Mouse (Mus musculus): ENCODE measurements at regions not wholly inside any gene's neighbourhood (a gene's known extent, or its start where the extent isn't known, plus 50 kb on each side); places are given as distances from the start of the nearest gene placed in this dataset.

DNA sequence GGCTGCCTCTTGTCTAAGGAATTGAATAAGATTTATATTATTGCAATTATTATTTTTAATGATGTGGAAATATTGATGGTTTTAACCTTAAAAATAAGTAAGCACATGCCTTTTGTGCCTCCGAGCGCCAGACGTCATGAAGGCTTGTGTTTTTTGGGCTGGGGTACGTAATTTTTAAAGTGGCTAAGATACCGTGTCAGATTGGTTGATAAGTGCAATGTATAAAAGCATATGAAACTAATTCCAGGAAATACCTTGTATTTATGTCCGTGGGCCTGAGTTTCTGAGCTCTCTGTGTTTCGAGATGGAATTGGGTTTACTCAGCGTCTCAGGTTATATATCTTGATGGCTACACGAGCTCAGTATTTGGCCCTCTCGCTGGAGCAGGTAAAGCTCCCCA is 414.7 kb downstream of the Med13l start:
- no peak for DNase-seq

DNA sequence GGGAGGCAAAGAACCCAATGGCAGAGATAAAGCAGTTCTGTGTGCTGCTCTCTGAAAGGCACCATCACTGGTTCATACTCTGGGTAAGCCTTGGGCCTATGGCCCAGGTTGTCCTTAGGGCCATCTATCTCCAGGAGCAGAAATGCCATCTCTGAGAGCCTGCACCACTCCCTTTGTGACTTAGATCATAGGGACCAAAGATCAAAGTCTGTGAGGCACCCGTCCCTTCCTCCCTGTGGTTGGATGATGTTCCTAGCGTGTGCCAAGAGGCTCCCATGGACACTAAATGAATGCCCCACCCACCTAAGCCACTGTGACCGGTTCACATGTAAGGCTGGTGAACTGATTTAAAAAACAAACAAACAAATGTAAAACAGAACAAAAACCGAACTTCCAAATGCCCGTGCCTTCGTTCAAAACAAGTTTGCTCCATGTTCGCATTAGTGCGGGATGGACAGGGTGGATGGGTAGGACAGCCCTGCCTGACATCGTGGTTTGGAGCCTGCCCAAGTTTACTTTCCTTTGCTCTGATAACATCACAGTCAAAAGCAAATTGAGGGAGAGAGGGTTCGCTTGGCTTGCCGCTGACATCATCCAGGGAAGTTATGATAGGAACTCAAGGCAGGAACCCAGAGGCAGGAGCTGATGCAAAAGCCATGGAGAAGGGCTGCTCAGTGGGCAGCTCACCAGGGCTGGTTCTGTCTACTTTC is 418.6 kb downstream of the Med13l start:
- DNase-seq, result no peak

DNA sequence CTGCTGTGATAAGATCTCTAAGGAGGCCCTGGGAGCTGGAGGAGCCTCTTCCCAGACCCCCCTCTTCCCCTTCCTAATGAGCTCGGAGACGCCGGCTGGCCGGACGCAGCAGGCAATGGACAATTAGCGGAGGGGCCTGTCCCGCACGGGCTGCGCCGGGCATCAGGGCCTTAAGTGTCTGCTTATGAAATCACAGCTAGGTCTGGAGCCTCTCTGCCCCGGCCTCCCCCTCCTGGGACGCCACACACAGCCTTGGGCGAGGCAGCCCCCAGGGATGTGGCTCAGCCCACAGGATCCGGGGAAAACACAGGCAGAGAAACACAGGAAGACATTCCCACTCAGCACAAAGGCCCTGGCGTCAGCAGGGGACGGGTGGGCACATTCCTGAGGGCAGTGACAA is 420.6 kb downstream of the Med13l start:
- DNase-seq, result peak; percentile 53

DNA sequence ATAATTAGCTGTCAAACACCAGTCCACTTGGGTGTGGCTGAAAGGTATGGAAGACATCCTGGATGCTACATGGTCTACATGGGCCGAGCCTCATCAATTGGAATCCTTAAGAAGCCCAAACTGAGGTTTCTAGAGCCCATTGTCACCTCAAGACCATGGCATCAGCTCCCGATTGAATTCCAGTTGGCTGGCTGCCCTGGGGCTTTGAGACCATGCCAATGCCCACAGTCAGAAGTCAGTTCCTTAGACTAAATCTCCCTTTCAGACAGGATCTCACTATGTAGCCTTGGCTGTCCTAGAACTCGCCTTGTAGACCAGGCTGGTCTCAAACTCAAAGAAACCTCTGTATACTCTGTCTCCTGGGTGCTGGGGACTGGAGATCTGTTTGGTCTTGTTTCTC is 423.8 kb downstream of the Med13l start:
- no peak for DNase-seq

DNA sequence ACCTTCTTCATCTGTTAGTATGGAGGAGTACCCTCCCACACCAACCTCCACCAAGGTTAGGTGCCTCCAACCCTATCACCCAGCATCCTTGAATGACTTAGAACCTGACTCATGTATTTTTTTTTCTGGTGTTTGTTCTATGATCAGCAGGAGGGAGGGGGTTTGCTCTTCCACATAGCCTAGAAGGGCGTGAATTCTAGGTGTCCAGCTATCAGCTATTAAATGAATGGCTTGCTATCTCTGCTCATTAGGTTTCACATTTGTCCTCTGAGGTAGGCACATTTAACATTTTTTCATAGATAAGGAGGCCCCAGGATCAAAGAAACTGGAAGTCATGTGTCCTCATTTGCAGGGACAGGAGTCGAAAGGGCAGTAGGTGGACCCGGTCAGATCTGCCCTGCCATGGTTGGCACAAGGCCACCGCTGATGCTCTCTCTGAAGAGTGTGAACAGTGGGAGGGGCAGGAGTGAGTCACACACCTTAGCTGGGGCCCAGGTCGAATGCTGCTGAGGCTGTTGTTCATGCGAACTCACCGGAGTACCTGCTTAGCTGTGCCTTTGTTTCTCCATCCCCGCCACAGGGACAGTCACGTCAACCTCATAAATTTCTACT is 424.4 kb downstream of the Med13l start:
- no peak for DNase-seq

DNA sequence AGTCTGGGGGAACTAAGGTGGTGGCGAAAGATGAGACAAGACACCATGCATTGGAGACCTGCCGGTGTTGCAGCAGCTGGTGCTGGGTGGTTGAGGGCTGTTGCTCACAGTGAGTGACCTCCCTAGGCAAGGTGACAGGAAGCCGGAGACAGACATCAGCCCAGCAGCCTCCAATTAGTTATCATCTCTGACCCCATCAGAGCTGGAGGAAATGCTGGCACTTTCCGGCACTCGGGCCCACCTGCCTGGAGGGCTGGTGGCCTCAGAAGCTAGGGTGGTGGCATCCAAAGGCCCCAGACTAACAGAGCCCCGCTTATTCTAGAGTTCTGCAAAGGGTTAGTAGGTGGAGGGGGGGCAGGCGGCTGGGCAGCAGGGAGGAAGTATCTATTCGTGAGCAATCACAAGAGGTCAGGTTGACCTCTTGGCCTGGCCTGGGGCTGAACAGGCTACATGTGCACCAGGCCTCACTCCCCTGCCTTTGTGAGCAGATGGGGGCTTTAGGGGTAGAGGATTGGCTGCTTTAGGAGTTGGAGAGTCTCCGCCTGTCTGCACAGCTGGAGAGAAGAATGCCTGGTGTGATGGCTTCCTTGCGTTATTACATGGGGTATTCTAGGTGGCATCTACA is 427.0 kb downstream of the Med13l start:
- no peak for DNase-seq

DNA sequence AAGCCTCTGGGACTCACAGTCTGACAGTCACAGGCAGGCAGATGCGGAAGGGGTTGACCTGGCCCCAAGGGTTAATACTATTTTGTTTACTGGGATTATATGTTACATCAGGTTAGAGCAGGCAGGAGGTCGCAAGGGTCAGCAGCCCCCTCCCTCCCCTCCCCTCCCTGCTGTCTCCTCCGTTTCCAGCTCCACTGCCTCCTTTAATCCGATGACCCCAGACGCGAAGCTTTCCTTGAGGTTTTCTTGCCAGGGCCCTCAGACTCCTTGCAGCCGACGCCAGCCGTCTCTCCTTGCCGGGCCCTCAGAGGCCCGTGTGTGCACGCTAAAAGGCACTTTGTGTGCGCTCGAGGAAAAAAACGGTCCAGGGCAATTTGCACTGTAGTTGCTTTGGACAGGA is 438.6 kb downstream of the Med13l start:
- DNase-seq, result no peak

DNA sequence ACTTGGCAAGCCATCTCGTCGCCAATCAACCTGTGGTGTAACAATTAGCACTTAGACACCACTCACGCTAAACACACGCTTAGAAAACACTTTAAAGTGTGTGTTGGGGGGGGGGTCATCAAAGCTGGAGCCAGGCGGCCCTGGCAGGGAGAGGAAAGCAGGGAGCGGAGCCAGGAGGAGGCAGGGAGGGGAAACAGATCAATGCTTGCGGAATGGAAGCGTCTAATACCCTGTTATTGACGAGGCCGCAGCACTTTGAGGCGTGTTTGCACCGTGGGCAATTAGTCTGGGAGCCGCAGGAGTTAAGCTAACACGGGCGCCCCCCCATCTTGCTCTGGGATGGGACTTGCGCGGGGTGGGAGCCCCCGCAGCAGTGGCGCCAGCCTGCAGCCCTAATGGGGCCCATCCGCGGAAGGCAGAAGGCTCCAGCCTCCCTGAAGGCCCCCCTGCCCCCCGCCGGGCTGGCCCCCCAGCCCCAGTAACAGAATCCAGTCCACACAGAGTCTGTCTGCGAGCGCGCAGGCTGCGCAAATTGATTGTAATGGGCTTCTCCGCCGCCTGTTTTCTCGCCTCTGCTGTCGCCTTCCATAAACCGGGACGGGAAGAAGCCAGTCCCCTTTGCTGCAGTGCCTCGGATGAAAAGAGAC is 445.5 kb downstream of the Med13l start:
- DNase-seq, result no peak

DNA sequence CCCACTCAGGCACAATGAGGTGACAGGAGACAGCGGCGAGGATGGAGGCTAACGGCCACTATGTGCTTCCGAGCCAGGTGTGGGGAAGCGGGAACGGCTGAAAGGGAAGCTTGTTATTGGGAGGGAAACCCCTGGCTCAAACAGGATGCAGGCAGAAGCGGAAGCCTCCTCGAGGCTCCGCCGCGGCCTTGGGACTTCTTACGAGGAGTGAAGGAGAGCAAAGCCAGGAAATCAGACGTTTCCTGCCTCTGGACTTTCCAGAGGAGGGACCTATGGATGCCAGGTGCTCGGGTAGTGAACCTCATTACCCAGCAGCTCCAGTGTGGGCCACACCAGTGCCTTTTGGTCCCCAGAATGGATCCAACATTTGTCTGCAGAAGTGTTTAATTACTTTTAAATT is 449.6 kb downstream of the Med13l start:
- no peak for DNase-seq

DNA sequence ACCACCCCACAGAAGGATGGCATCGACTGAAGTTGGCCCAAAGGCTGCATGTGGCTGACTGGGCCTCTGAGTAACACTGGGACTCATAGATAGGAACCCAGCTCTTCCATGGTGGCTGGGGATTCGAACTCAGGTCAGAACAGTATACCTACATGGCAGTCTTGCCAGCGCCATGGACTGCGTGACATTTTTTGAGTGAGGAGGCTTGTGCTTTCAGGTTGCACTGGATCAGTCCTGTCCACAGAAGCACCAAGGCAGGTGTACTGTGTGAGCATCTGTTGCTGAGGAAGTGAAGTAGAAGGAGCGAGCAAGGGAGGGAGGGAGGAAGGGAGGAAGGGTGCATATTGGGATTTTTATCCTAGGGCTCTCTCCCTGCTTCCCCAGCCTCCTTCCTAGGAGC is 454.7 kb downstream of the Med13l start:
- DNase-seq, result no peak

DNA sequence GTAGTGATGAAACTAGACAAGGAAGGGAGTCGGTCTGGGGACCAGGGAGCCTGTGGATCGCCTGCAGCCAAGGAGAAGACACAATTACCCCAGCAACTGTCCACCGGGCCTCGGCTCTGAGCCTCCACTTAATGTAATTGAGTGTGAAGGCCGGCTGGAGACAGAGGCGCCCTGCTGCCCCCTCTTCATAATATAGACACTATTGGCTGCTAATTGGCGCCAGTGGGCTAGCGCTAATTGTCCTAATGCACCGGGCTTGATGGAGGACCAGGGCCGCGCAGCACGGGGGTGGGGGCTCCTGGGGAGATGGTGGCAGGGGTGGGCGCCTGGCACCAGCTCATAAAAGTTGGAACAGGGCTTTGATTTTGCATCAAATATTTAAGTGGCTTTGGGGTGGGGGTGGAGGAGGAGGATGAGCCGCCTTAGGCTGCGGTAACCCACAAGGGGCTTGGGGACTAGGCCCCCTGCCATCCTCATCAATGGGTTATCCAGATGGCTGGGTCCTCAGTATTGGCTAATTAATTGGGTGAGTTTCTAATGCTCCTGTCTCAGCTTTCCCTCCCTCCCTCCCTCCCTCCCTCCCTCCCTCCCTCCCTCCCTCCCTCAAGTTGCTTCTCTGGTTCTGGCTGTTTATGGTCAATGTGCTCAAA is 455.3 kb downstream of the Med13l start:
- no peak for DNase-seq

DNA sequence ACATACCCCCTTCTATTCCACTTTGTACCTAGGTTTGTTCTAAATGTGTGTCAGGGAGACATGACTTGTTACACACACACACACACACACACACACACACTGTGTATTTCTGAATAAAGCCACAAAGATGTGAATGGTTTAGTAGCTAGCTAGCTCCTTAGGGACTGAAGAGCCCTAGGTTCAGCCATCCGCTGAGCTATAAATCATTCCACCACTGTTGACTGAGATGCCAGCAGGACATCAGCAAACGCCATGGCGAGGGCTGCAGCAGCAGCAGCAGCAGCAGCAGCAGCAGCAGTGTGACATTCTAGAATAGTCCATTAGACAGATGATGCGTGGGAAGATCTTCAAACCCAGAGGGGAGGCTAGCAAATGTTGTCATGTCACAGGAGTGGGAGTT is 455.9 kb downstream of the Med13l start:
- DNase-seq, result no peak

DNA sequence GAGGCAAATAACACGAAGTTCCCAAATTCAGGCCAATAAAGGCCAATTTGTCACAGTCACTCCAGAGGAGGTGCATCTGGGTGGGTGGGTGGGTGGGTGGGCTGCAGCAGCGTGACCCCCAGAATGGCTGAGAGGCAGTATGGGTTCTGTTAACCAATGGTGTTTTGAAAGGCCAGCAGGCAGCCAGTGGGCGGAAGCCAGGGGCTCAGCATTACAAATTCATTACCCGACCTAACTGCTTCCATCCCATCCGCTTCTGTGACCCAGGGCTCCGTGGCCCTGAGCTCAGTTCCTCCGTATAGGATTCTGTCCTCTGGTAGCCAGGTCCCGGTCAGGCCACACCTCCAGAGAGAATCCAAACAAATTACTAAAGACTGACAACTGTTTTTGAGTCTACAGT is 463.5 kb downstream of the Med13l start:
- no peak for DNase-seq

DNA sequence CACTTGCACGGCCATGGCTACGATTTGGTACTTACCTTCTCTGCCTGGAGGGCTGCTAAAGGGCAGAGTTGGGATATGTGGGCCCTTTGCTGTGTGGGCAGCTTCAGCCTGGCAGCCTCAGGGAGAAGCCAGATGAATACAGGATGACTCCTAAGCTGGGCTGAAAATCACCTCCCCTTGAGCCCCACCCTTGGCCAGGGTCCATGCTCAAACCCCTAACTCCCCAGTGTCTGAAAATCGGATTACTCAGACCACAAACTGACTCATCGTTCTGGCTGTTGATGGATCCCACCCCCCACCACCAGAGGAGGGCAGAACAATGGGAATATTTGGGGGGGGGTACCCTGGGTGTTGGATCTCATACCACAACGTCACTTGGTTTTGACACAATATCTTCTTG is 471.6 kb downstream of the Med13l start:
- DNase-seq, result no peak

DNA sequence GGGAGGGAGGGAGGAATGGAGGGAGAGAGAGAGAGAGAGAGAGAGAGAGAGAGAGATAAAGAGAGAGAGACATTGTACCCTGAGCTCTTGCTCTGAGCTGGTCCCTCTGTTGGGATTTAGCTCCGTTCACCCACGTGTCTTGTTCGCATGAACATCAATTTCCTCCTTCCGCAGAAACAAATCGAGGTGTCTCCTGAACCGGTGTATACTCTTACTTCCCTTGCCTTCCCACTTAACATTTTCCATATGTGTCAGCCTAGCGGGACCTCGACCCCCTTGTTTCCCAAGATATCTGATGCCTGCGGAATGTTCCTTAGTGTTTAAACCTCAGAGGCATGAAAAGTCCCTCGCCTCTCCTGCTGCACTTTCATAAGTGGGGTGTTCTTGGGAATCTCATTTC is 484.1 kb downstream of the Med13l start:
- DNase-seq, result no peak

DNA sequence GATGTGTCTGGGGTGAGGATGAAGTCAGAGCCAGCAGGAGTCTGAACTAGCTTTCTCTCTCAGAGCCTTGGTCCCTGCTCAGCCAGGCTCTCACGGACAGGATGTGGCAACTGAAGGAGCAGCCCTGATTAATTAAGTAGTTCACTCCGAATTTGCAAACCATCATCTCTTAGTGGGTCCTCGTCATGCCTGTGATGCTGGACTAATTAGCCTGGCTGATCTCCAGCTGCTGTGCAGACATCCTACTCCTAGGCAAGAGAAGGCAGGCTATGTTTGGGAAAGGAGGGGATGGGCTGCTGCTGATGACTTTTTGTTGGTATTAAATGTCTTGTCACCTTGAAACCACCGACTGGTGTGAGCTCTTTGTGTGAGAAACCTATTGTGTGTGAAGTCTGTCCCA is 487.1 kb downstream of the Med13l start:
- DNase-seq, result no peak

DNA sequence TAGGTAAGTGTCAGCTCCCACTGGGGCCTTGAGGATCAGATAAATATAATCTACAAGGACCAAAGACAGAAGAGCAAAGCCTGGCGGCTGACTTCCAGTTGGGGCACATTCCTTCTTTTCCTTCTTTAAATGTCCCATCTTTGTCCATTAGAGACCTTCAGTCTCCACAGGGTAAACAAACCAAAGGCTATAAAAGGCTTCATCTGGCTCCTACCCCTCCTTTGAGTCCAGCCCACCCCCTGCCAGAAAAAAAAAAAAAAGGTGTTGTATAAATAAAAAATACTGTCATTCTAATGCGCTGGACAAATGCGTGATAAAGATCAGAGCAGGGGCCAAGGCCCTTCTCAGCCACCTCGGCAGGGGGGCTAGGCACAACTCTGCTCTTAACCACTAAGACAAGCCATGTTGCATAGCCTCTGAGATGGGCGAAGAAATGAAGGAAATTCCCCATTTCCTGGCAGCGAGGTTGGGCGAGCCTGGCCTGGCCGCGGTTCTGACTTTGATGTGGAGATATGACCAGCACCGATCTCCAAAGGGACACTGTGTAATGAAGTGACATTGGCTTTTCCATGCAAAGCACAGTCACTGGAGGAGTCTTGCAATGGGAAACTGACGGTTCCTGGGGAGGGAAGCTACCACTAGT is 492.0 kb downstream of the Med13l start:
- no peak for DNase-seq

DNA sequence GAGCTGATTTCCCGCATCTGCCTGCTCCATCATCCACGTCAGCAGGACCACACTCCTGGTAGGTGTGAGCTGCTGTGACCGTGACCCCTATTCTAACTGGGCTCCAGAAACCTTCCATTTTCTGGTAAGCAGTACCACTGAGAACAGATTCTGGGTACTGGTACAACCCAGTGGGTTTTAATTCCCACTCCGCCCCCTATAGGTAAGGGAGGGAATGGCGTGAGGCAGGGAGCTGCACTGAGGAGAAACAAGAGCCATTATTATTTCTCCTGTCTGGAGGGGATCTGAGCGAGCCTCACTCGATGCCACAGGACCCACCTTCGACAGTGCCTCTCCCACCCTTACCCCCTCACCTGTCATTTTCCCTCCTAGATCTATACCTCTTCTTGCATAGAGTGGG is 493.3 kb downstream of the Med13l start:
- DNase-seq, result no peak

DNA sequence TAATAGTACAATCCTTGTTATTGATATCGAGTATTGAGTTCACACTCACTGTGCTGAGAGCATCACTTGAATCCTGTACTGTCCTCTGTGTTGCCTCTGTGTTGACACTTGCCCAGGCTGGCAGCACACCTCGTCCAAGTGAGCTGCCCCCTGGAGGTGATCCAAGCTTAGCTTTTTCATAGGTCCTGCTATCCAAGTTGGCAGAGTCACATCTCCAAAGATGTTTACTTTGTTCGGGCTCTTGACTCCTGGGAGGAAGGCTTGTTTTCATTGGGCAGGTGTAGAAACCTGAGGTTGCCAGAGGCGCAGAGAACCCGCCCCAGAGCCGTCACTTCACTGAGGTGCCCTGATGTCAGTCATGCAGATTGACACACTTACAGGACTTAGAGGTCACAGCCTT is 493.9 kb downstream of the Med13l start:
- no peak for DNase-seq

DNA sequence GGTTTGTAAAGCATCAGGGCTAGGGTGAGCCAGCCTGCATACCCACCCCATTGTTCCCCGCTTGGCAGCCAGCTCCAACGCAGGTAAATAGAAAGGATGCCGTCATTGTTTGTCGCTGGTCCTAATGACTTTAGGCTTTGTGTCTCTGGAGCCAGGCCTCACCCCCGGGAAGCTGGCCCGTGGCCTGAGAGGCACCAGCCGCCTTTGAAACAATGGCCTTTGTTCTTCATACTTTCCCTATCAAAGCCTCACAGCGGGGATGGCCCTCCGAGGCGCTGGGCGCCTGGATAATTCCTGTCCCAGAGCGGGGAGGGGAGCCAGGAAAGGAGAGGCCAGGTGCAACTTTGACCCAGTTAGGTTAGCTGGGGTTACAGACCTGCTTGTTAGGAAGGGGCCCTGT is 495.0 kb downstream of the Med13l start:
- DNase-seq, result peak; percentile 42

DNA sequence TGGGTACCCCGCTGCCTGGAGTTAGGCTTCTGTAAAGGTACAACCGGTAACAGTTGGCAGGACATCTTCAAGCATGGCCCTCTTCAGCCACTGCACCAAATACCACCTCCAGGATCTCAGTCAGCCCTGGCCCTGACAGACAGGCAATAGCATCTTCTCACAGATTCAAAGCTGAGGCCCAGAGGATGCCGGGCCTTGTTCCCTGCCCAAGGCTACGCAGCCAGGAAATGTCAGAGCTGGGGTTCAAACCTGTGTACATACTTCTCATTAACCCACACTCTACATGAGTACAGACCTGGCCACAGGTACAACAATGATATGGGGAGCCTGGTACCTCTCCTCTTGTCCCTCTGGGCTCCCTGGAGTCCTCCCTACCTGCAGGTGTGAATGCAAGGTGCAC is 497.3 kb downstream of the Med13l start:
- DNase-seq, result no peak

DNA sequence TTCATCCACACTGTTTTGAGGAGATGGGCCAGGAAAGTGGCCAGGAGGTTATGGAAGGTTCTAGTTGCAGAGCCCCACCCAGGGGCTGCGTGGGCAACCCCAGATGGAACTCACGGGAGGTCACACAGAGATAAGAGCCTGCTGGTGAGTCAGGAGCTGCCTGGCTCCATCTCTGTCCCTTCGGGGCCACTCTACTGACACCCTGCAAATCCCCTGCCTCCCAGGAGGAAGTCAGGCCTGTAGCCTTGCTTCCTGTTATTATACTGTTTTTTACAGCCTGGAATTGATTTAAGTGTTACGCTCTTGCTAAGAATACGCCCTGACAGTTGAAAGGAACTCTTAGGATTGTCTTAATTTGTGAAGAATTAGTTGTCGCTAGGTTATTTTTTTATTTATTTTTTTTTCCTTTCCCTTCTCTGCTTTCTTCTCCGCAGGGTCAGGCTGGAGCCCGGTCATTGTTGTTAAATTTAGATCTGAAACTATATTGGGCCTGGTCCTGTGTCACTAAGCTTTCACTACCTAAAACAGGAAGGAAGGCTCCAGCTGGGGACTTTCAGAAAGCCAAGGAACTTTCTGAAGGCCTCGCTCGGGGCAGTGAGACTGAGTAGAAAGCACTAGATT is 497.9 kb downstream of the Med13l start:
- no peak for DNase-seq
